Mouse (Mus musculus): ENCODE data around the gene Smarcd1.

DNA sequence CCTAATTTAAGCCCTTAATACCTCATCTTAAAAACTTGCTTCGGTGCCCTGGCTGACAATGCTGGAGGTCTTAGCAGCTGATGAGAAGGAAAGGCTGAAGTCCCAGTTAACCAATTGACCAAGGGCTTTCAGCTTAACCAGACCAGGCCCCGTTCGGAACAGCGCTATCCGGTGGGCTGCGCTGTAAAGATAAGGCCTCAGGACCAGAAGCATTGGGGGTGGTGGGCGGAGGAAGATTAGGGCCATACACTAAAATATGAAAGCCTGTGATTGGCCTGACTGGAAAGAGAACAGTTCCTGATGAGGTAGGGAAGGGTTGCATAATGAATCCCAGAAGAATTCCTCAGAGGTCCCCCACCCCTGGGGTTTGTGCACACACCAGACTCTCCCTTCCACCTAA is 39.6 kb upstream of the Smarcd1 start:
- TF ChIP-seq POLR2A (IDR thresholded peaks at IDR 0.05; ENCODE audit: insufficient read length, low read depth) (no peak), USF1 (IDR thresholded peaks at IDR 0.05; ENCODE audit: low read depth) (no peak), E2F4 (IDR thresholded peaks at IDR 0.05; ENCODE audit: insufficient read depth) (no peak), POLR2AphosphoS2 (IDR thresholded peaks at IDR 0.05; ENCODE audit: insufficient read length, low read depth) (no peak), TCF3 (IDR thresholded peaks at IDR 0.05; ENCODE audit: insufficient read length, low read depth) (no peak), MAX (IDR thresholded peaks at IDR 0.05; ENCODE audit: low read depth) (no peak)
